Mouse (Mus musculus) heart, adult 2 months (tissue): Measurements from ENCODE around the gene Psap. TPM values are rescaled to one million over a fixed set of nuclear protein-coding genes. Genes with fewer than 3 reads are reported as not detected.
A peak's percentile ranks its signal among the peaks of the same experiment; 100 is the strongest.

Source experiments
- DNase-seq, 2 experiments: peaks; one replicate each; pipeline ENCODE4 v3.0.0; 2021
- H3K27ac ChIP-seq: fragments of 200-600 bp; 2 replicates; pipeline ENCODE4 v1.8.1; 2022
- H3K27me3 ChIP-seq: fragments of 200-500 bp; 2 replicates; pipeline ENCODE4 v1.6.1; 2012; ENCODE audit warnings: mild to moderate bottlenecking, low read length, inconsistent platforms, mixed read lengths; ENCODE audit not compliant: control insufficient read depth, insufficient read depth
- H3K36me3 ChIP-seq: fragments of 200-500 bp; 2 replicates; pipeline ENCODE4 v1.6.1; 2012; ENCODE audit warnings: low read length, inconsistent platforms; ENCODE audit not compliant: control insufficient read depth, insufficient read depth
- H3K4me1 ChIP-seq: fragments of 200-500 bp; 2 replicates; pipeline ENCODE4 v1.6.1; 2011; ENCODE audit warnings: low read length; ENCODE audit not compliant: control insufficient read depth, insufficient read depth
- H3K4me3 ChIP-seq: fragments of 200-600 bp; 2 replicates; pipeline ENCODE4 v1.8.1; 2022
- H3K79me2 ChIP-seq: fragments of 200-500 bp; replicated peaks from 2 replicates; pipeline ENCODE4 v1.6.1; 2012; ENCODE audit warnings: mild to moderate bottlenecking, inconsistent platforms, low read length, moderate library complexity, mixed read lengths; ENCODE audit not compliant: control insufficient read depth, insufficient read depth
- H3K9ac ChIP-seq: fragments of 200-500 bp; 2 replicates; pipeline ENCODE4 v1.6.1; 2012; ENCODE audit warnings: low read depth, mild to moderate bottlenecking, control low read depth, inconsistent platforms, low read length, mixed read lengths
- CTCF ChIP-seq: fragments of 200-600 bp; IDR thresholded peaks from 2 replicates; pipeline ENCODE4 v1.8.1; 2022; ENCODE audit warnings: antibody characterized with exemption, mild to moderate bottlenecking, moderate library complexity
- EP300 ChIP-seq: fragments of 200-500 bp; IDR thresholded peaks from 2 replicates; pipeline ENCODE4 v1.6.1; 2011; ENCODE audit warnings: low read depth, low read length, control low read depth; ENCODE audit not compliant: insufficient read depth
- POLR2A ChIP-seq: fragments of 200-500 bp; IDR thresholded peaks from 2 replicates; pipeline ENCODE4 v1.6.1; 2011; ENCODE audit warnings: mild to moderate bottlenecking, low read depth, low read length, control low read depth; ENCODE audit not compliant: insufficient read depth
- WGBS: fragments of 180-500 bp; shearing (Covaris S2); methylation state at CpG from one replicate; pipeline ENCODE4 v1.1.7; 2018; 5-methylcytosine and 5-hydroxymethylcytosine counted together
- intact Hi-C: fragments of 180-260 bp; cut with DNase I; formaldehyde crosslinking; loops from one replicate; pipeline ENCODE4 v1.15.1; 2025
- polyA plus RNA-seq: library from polyadenylated mRNA; depleted of rRNA; stranded (reverse); fragments of >200 nt; gene quantifications from 2 replicates; pipeline ENCODE4 v1.2.3, GENCODE M21; 2012
- total RNA-seq, 2 experiments: library from RNA; stranded (reverse); gene quantifications; 2 replicates each; pipeline ENCODE4 v1.2.3; 2021

The Psap gene
- total and polyA plus RNA-seq, 3 experiments = 1,146 to 1,291 (median 1,270) TPM

DNA sequence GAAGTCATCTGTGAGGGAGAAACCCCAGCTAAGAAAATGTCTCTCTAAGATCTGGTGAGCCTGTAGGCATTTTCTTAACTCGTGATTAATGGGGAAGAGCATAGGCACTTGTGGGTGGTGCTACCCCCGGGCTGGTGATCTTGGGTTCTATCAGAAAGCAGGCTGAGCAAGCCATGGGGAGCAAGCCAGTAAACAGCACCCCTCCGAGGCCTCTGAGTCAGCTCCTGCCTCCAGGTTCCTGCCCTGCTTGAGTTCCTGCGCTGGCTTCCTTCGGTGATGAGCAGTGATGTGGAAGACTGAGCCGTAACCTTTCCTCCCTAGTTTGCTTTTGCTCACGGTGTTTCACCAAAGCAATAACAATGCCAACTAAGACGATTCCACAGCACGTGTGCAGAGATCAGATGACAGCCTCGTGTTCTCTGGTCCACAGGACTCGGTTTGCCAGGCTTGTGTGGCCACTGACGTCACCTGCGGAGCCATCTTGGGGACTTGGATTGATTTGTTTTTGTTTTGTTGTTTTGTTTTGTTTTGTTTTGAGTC lies 26.9 kb upstream of the Psap start:
- Histone ChIP-seq H3K79me2 (no peaks in the 10 kb centered on the region), H3K4me3 (no peak overlapping the region), H3K27ac (no peak overlapping the region), H3K36me3 (no peaks in the 10 kb centered on the region), H3K4me1 (no peaks in the 10 kb centered on the region), H3K27me3 (no peaks in the 10 kb centered on the region), H3K9ac (no peak overlapping the region)
- no peak for TF ChIP-seq POLR2A
- TF ChIP-seq EP300 = no peak
- no peak for TF ChIP-seq CTCF
- WGBS = 82% methylated on average over 13 of the region's 13 CpGs
- no peak for DNase-seq
- intact Hi-C loops = no loop called here

DNA sequence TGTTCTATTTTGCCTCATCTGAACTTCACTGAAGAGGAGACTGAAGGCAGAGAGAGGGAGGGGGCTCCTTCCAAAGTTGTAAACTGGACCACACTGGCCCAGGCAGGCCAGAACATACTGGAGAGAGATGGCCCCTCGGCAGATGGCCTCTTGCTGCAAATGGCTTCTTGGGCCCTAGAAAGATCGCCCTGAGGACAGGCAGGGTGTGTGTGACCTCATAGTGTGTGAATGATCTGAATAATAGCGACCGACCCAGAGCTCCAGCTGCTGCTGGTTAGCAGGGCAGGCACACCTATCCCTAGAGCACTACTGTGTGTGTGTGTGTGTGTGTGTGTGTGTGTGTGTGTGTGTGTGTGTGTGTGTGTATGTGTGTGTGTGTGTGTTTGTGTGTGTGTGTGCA lies 25.2 kb upstream of the Psap start:
- no peaks in the 10 kb centered on the region for H3K79me2 ChIP-seq
- no peaks in the 10 kb centered on the region for H3K4me1 ChIP-seq
- intact Hi-C loops = no loop called here
- TF ChIP-seq EP300 (no peak), CTCF (no peak), POLR2A (no peak)
- no peaks in the 10 kb centered on the region for H3K36me3 ChIP-seq
- no peaks in the 10 kb centered on the region for H3K27me3 ChIP-seq
- 76% methylated on average over 4 of the region's 4 CpGs for WGBS
- H3K27ac ChIP-seq = no peak overlapping the region
- H3K4me3 ChIP-seq = no peak overlapping the region
- no peak overlapping the region for H3K9ac ChIP-seq
- DNase-seq = no peak

DNA sequence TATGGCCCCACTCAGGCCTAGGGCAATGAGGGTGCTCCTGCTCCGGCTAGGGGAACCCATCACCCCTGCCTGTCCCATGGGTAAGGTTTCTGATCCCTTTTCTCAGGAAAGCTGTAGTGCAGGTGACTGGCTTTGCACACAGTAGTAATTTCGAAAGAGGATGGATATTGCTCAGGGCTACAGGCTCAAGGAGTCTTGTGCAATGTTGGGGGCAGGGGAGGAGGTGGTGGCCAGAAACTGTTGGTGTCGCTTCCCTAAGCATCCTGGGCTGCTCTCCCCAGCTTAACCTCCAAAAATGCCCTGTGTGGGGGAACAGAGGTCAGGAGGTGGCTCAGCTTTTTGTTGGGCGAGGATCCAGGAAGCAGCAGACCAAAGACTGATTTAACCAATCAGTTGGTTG lies 24.8 kb upstream of the Psap start:
- 81% methylated on average over 4 of the region's 4 CpGs for WGBS
- Histone ChIP-seq H3K36me3 (no peaks in the 10 kb centered on the region), H3K9ac (no peak overlapping the region), H3K79me2 (no peaks in the 10 kb centered on the region), H3K27me3 (no peaks in the 10 kb centered on the region), H3K4me3 (no peak overlapping the region), H3K4me1 (no peaks in the 10 kb centered on the region), H3K27ac (no peak overlapping the region)
- no peak for TF ChIP-seq POLR2A
- no peak for TF ChIP-seq CTCF
- TF ChIP-seq EP300 = no peak
- intact Hi-C loops = no loop called here
- no peak for DNase-seq

DNA sequence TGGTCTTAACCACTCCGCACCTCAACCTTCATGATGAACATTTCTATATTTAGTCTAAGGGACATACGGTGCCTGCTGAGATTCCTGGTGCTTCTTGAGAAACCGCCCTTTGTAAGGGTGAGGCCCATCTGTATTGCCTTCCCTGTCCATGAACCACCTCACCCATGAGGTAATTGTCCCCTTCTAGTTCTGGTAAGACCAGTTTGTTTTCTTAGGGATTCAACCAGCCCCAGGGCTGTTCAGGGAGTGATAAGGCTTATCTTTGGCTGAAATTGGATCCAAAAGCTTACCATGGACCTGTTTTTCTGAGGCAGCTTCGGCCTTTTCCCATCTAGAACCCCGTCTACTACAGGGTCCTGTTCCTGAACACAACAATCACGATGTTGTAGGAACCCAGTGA lies 21.3 kb upstream of the Psap start:
- DNase-seq = no peak
- H3K36me3 ChIP-seq = no peaks in the 10 kb centered on the region
- no peaks in the 10 kb centered on the region for H3K79me2 ChIP-seq
- H3K27me3 ChIP-seq = no peaks in the 10 kb centered on the region
- no peak overlapping the region for H3K4me3 ChIP-seq
- no peak overlapping the region for H3K9ac ChIP-seq
- no peak overlapping the region for H3K27ac ChIP-seq
- WGBS = 65% methylated on average over 6 of the region's 6 CpGs
- intact Hi-C loops = no loop called here
- H3K4me1 ChIP-seq = no peaks in the 10 kb centered on the region
- no peak for TF ChIP-seq CTCF
- TF ChIP-seq EP300 = no peak
- TF ChIP-seq POLR2A = no peak

DNA sequence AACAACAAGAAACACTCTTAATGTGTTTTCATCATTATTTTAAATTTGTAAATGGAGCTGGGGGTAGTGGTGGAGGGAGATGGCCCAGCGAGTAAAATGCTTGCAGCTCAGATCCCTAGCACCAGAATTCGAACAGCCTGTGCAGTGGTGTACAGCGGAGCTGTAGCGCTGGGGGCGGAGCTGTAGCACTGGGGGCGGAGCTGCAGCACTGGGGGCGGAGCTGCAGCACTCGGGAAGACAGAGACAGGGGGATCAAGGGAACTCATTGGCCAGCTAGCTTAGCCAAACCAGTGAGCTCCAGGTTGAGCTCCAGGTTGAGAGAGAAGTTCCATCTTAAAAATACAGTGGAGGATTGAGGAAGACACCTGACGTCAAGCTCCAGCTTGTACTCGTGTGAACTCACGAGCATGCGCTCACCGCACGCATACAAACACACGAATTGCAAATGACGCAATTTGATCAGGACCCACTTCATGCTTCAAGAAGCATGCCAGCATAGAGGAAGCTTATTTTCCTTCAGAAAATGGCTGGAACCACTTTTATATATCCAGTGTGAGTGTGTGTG lies 20.1 kb upstream of the Psap start:
- 68% methylated on average over 16 of the region's 16 CpGs for WGBS
- Histone ChIP-seq H3K27me3 (no peaks in the 10 kb centered on the region), H3K9ac (no peak overlapping the region), H3K36me3 (no peaks in the 10 kb centered on the region), H3K4me1 (no peaks in the 10 kb centered on the region), H3K79me2 (no peaks in the 10 kb centered on the region), H3K4me3 (no peak overlapping the region), H3K27ac (no peak overlapping the region)
- TF ChIP-seq CTCF (no peak), EP300 (no peak), POLR2A (no peak)
- DNase-seq = no peak
- intact Hi-C loops = no loop called here

DNA sequence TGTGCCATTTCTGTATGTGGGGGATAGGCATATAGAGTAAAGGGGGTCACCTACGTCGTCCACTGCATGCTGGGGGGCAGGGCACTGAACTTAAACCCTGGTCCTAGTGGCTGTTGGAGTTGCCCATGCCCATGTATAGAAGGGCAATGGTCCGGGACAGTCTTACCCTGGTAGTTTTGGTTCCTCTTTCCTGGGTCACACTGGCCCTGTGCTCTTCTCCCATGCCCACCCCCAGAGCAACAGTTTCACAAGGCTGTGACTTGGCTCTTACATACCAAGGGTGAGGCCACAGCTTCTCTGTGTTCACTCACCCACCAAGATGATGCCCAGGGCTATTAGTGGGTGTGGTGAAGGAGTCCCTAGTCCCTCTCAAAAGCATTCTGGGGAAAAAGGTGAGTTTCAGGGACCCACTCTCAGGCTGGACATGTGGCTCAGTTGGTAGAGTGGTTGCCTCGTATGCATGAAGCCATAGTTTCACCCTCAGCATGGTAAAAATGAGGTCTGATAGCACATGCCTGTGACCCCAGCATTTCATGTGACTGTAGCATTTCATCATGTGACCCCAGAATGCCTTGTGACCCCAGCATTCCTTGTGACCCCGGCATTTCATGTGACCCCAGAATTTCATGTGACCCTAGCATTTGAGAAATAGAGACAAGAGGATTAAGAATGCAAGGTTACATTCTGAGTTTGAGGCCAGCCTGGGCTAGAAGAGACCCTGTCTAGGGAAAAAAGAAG lies 16.7 kb upstream of the Psap start:
- no peaks in the 10 kb centered on the region for H3K27me3 ChIP-seq
- no peak overlapping the region for H3K9ac ChIP-seq
- H3K36me3 ChIP-seq = no peaks in the 10 kb centered on the region
- DNase-seq = peak in 1 of 2 experiments; percentile 60
- 88% methylated on average over 5 of the region's 5 CpGs for WGBS
- intact Hi-C loops = no loop called here
- no peaks in the 10 kb centered on the region for H3K79me2 ChIP-seq
- H3K27ac ChIP-seq = no peak overlapping the region
- no peak for TF ChIP-seq CTCF
- TF ChIP-seq POLR2A = no peak
- no peak for TF ChIP-seq EP300
- peaks cover 4% of the 10 kb centered on the region for H3K4me1 ChIP-seq
- H3K4me3 ChIP-seq = no peak overlapping the region
